Mouse (Mus musculus) liver, embryonic 15.5 days (tissue): ENCODE data around the gene Zbtb7b. TPM values are rescaled to one million over a fixed set of nuclear protein-coding genes. Genes with fewer than 3 reads are reported as not detected.

Source experiments
- ATAC-seq: fragments of 200-750 bp; cut with Nextera tagmentation; 2 replicates; pipeline ENCODE4 v1.8.0; 2017; ENCODE audit warnings: moderate number of reproducible peaks, mild to moderate bottlenecking, moderate library complexity; ENCODE audit not compliant: insufficient read depth
- H3K27ac ChIP-seq: fragments of 300-500 bp; sonication (generic); replicated peaks from 2 replicates; pipeline ENCODE4 v1.5.1; 2015; ENCODE audit warnings: mild to moderate bottlenecking, inconsistent platforms
- H3K27me3 ChIP-seq: fragments of 300-500 bp; sonication (generic); 2 replicates; pipeline ENCODE4 v1.6.1; 2015; ENCODE audit warnings: mild to moderate bottlenecking, inconsistent platforms
- H3K36me3 ChIP-seq: fragments of 300-500 bp; sonication (generic); replicated peaks from 2 replicates; pipeline ENCODE4 v1.6.1; 2015; ENCODE audit warnings: moderate library complexity, mild to moderate bottlenecking, inconsistent platforms
- H3K4me1 ChIP-seq: fragments of 300-500 bp; sonication (generic); replicated peaks from 2 replicates; pipeline ENCODE4 v1.6.1; 2015; ENCODE audit warnings: inconsistent platforms
- H3K4me2 ChIP-seq: fragments of 300-500 bp; sonication (generic); 2 replicates; pipeline ENCODE4 v1.6.1; 2015; ENCODE audit warnings: moderate library complexity, mild to moderate bottlenecking, inconsistent platforms
- H3K4me3 ChIP-seq: fragments of 300-500 bp; sonication (generic); replicated peaks from 2 replicates; pipeline ENCODE4 v1.5.1; 2015; ENCODE audit warnings: mild to moderate bottlenecking, inconsistent platforms
- H3K9ac ChIP-seq: fragments of 300-500 bp; sonication (generic); 2 replicates; pipeline ENCODE4 v1.6.1; 2015; ENCODE audit warnings: moderate library complexity, mild to moderate bottlenecking, inconsistent platforms
- H3K9me3 ChIP-seq: fragments of 300-500 bp; sonication (generic); replicated peaks from 2 replicates; pipeline ENCODE4 v1.6.1; 2016; ENCODE audit warnings: inconsistent platforms
- WGBS: fragments of 180-500 bp; shearing (Covaris S2); methylation state at CpG from one replicate; pipeline ENCODE4 v1.1.7; 2015; ENCODE audit warnings: mixed read lengths; ENCODE audit not compliant: insufficient replicate concordance; 5-methylcytosine and 5-hydroxymethylcytosine counted together
- polyA plus RNA-seq: library from polyadenylated mRNA; unstranded; fragments of >200 nt; fragmentation: Nextera tagmentation; extraction: Ambion mirVana; gene quantifications from 2 replicates; pipeline ENCODE4 v1.2.1, GENCODE M21; 2015

Zbtb7b gene
- polyA plus RNA-seq, 1 experiment from 2014 or later = 2.3 TPM

DNA sequence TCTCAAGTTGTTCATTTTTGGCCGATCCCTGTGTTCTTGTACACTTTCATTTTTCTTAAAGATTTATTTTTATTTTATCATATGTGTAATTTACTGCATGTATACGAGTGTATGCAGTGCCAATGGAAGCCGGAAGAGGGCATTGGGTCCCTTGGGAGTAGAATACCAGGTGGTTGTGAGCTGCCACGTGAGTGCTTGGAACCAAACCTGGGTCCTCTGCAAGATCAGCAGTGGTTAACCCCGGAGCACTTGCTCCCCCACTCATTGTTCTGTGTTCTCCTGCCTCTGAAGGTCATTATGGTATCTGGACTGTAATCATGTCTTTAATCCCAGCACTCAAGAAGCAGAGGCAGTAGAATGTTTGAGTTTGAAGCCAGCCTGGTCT is 30.6 kb upstream of the Zbtb7b start:
- peaks cover 66% of the 10 kb centered on the region for H3K36me3 ChIP-seq
- H3K4me3 ChIP-seq = 0 out of 2 replicates have a peak overlapping the region, but pooled peaks have one; percentile 36
- no peak for ATAC-seq
- no peaks in the 10 kb centered on the region for H3K9me3 ChIP-seq
- no peaks in the 10 kb centered on the region for H3K27me3 ChIP-seq
- H3K4me1 ChIP-seq = peaks cover 80% of the 10 kb centered on the region
- peak overlapping the region; percentile 84 for H3K27ac ChIP-seq
- 66% methylated on average over 5 of the region's 5 CpGs for WGBS
- H3K4me2 ChIP-seq = peak overlapping the region; percentile 95
- H3K9ac ChIP-seq = no peak overlapping the region

DNA sequence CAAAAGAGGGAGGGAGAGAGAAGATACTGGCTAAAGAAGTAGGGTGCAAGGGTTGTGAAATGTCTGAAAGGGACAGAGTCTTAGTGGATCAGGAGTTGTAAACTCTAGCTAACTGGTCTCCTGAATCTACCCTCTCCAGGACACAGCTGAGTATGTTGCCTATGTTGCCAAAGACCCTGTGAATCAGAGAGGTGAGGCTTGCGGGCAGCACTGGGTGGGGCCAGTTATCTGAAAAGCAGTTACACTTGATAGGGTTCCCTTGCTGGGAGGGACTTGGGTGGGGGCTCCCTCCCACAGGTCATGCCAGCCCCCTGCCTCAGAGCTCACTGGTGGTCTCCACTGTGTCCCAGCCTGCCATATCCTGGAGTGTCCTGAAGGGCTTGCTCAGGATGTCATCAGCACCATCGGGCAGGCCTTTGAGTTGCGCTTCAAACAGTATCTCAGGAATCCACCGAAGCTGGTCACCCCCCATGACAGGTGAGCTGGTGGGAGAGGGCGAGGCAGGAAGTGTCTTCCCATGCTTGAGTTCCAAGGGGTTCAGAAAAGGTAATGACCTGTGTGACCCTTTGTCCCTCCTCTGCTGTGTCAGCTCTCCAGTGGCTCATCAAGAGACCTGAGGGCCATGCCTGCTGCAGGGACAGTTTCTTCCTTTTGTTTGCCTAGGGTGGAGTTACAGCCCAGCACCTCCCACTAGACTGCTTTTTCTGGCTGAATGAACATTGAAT is 30.0 kb upstream of the Zbtb7b start:
- H3K4me1 ChIP-seq = peaks cover 81% of the 10 kb centered on the region
- ATAC-seq = peak; percentile 36
- H3K4me3 ChIP-seq = peak overlapping the region; percentile 21
- WGBS = 48% methylated on average over 5 of the region's 5 CpGs
- H3K9ac ChIP-seq = peak overlapping the region; percentile 22; the same call in 1 of the 2 replicates
- H3K4me2 ChIP-seq = peak overlapping the region; percentile 95
- H3K27ac ChIP-seq = peak overlapping the region; percentile 84
- no peaks in the 10 kb centered on the region for H3K27me3 ChIP-seq
- H3K9me3 ChIP-seq = no peaks in the 10 kb centered on the region
- H3K36me3 ChIP-seq = peaks cover 66% of the 10 kb centered on the region

DNA sequence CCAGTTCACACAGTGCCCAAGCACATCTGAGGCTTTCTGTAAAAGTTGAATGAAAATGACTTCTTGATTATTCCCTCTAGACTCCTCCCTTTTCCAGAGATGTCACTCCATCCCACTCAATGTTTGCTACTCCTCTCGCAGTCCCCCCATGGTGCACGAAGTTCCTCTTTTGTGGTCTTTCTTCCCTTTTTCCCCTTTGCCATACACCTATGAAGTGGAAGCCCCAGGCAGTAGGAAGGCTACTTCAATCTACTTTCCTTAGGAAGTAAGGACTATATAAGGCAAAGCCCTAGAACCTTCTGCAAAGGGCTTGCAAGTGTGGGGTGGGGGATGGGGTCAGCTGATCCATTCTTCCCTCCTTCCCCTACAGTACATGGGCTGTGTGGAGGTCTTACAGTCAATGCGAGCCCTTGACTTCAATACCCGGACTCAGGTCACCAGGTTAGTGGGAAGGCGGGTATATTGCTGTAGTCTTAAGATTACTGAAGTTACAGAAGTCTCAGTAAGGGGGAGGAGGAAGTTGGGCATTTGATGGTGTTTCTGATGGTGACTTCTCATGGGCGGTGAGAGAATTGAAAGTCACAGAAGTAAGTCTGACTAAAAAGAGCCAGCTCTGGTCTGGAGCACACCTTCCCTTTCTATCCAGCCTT is 28.1 kb upstream of the Zbtb7b start:
- H3K4me1 ChIP-seq = peaks cover 87% of the 10 kb centered on the region
- H3K36me3 ChIP-seq = peaks cover 53% of the 10 kb centered on the region
- peak overlapping the region; percentile 72; the same call in 1 of the 2 replicates for H3K9ac ChIP-seq
- no peaks in the 10 kb centered on the region for H3K9me3 ChIP-seq
- WGBS = 45% methylated on average over 6 of the region's 6 CpGs
- peak overlapping the region; percentile 95 for H3K4me2 ChIP-seq
- H3K27me3 ChIP-seq = no peaks in the 10 kb centered on the region
- peak overlapping the region; percentile 63 for H3K4me3 ChIP-seq
- H3K27ac ChIP-seq = peak overlapping the region; percentile 84
- ATAC-seq = no peak

DNA sequence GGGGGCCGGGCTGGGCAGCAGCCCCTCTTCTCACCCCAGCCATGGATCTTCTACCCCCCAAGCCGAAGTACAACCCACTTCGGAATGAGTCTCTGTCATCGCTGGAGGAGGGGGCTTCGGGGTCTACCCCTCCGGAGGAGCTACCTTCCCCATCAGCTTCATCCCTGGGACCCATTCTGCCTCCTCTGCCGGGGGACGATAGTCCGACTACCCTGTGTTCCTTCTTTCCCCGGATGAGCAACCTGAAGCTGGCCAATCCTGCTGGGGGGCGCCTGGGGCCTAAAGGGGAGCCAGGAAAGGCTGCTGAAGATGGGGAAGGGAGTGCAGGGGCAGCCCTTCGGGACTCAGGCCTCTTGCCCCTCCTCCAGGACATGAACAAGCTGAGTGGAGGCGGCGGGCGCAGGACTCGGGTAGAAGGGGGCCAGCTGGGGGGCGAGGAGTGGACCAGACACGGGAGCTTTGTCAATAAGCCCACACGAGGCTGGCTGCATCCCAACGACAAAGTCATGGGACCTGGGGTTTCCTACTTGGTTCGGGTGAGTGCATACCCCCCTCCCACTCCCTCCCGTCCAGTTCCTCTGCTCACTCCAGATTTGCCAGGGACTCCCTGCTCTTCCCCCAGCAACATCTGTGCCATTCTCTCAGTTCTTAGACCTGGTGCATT is 27.4 kb upstream of the Zbtb7b start:
- peak overlapping the region; percentile 84 for H3K27ac ChIP-seq
- H3K4me1 ChIP-seq = peaks cover 84% of the 10 kb centered on the region
- H3K27me3 ChIP-seq = no peaks in the 10 kb centered on the region
- peak overlapping the region; percentile 72 for H3K9ac ChIP-seq
- WGBS = 28% methylated on average over 22 of the region's 22 CpGs
- peak overlapping the region; percentile 63 for H3K4me3 ChIP-seq
- ATAC-seq = no peak
- H3K9me3 ChIP-seq = no peaks in the 10 kb centered on the region
- H3K36me3 ChIP-seq = peaks cover 46% of the 10 kb centered on the region
- peak overlapping the region; percentile 95 for H3K4me2 ChIP-seq

DNA sequence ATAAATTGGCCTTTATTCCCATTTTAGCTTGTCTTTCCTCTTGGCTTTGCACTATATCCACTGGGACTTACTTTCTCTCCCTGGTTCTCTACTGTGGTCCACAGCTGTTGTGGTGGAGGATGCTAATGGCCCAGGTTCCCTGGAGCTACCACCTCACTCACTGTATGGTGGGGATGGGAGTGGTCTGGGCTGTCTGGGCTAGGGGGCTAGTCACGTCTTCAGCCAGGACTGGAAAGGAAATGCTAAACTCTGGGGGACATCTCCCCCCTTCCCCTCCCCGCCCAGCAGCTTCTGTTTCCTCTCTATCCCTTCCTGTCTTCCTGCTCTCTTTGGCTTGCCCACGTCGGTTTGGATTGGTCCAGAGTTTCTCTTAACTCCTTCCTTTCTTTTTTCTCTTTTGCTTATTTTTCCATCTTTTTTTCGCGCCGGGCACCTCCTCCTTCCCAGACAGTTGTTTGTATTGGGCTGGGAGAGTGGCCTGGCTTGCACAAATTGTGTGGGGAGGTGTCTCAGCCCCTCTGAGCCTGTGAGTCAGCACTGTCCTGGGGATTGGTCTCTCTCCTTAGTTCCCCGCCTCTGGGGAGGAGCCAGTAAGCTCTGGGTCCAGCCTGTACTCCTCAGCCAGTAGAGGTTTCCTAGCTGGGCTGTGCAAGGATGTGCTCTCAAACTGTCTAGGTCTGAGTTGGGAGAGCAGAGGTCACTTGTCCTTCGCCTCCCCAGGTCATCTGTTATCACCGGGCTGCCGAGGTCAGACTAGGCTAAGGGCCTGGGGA is 26.6 kb upstream of the Zbtb7b start:
- Histone ChIP-seq H3K9ac (peak overlapping the region; percentile 72), H3K36me3 (peaks cover 45% of the 10 kb centered on the region), H3K4me3 (peak overlapping the region; percentile 63), H3K27me3 (no peaks in the 10 kb centered on the region), H3K4me1 (peaks cover 84% of the 10 kb centered on the region), H3K4me2 (peak overlapping the region; percentile 95), H3K27ac (peak overlapping the region; percentile 98), H3K9me3 (no peaks in the 10 kb centered on the region)
- 9% methylated on average over 11 of the region's 11 CpGs for WGBS
- ATAC-seq = peak; percentile 68

DNA sequence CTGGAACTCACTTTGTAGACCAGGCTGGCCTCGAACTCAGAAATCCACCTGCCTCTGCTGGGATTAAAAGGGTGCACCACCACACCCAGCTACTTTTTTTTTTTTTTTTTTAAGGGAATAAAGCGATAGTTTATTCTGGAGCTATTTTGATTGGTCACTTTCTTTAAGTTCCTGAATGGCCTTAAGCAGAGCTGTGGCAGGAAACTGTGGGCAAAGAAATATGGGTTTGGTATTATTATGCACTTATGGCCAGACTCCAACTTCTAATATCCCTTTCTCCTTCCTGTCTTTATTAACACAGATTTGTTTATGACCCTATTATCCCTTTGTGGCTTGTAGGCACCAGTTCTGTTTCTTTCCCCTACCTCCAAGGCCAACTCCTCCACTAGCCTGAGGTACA is 25.8 kb upstream of the Zbtb7b start:
- WGBS = 31% methylated on average over 2 of the region's 2 CpGs
- H3K4me1 ChIP-seq = peaks cover 78% of the 10 kb centered on the region
- peaks cover 45% of the 10 kb centered on the region for H3K36me3 ChIP-seq

DNA sequence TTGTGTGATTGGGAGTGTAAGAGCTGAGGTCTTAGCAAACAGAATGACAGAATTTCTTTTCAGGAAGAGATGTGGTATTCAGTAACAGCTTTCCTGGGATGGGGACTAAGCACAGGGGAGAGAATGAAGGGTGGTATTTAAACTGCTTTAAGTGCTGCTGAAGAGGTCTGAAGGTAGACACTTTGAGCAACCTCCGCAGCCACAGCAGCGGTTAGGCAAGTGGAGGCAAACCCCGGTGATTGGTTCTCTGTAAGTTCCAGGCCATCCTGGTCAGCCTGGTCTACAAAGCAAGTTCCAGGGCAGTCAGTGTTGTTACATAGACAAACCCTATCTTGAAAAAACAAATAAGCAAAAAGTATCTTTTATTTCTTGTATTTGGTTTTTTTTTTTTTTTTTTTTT is 25.4 kb upstream of the Zbtb7b start:
- H3K4me2 ChIP-seq = peak overlapping the region; percentile 95
- H3K27ac ChIP-seq = peak overlapping the region; percentile 98
- no peak for ATAC-seq
- H3K27me3 ChIP-seq = no peaks in the 10 kb centered on the region
- H3K9ac ChIP-seq = peak overlapping the region; percentile 81
- H3K36me3 ChIP-seq = peaks cover 45% of the 10 kb centered on the region
- H3K4me3 ChIP-seq = peak overlapping the region; percentile 85
- no peaks in the 10 kb centered on the region for H3K9me3 ChIP-seq
- WGBS = 21% methylated on average over 3 of the region's 3 CpGs
- H3K4me1 ChIP-seq = peaks cover 74% of the 10 kb centered on the region

More for the DNA sequence above, 25.8 kb upstream of the Zbtb7b start:
- Histone ChIP-seq H3K9me3 (no peaks in the 10 kb centered on the region), H3K9ac (peak overlapping the region; percentile 41), H3K27ac (peak overlapping the region; percentile 98), H3K27me3 (no peaks in the 10 kb centered on the region), H3K4me3 (peak overlapping the region; percentile 63), H3K4me2 (peak overlapping the region; percentile 95)
- no peak for ATAC-seq

DNA sequence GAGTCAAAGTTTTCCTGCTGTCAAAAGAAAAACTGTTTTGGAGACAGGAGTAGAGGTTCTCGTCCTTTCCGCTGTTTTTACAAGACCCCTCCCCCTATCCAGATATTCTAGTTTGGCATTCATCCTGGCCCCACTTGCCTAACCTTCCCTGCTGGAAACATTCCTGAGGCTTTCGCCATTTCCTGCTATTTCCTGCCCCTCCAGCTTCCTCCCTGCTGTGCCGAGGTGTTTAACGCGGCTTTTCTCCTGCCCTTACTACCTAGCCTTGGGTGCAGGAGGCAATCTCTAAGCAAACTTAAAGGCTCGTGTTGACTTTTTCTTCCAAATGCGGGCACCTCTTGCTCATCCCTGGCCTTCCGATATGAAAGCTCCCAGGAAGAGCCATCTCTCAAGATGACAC is 25.0 kb upstream of the Zbtb7b start:
- no peaks in the 10 kb centered on the region for H3K9me3 ChIP-seq
- ATAC-seq = no peak
- no peaks in the 10 kb centered on the region for H3K27me3 ChIP-seq
- peak overlapping the region; percentile 98 for H3K27ac ChIP-seq
- peak overlapping the region; percentile 85 for H3K4me3 ChIP-seq
- peak overlapping the region; percentile 95 for H3K4me2 ChIP-seq
- H3K36me3 ChIP-seq = peaks cover 45% of the 10 kb centered on the region
- peak overlapping the region; percentile 81 for H3K9ac ChIP-seq
- peaks cover 70% of the 10 kb centered on the region for H3K4me1 ChIP-seq
- WGBS = 7% methylated on average over 9 of the region's 9 CpGs

DNA sequence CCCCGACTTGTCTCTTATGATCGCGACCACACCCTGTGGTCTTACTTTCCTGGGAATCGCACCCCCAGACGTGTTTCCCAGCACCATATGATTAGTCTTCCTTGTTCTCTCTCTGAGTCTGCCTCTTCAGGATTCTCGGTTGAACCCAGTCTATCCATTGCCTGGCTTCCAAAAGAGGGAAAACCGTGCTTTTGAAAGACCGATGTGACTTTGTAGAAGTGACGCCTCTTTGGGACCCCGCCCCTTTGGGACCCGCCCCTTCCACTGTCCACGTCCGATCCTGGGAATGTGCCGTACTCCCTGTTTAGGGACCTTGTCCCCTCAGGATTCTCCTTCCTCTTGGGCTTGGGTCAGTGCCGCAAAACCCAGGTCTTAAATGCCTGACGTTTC is 24.3 kb upstream of the Zbtb7b start:
- Histone ChIP-seq H3K4me3 (peak overlapping the region; percentile 85), H3K9me3 (no peaks in the 10 kb centered on the region), H3K9ac (peak overlapping the region; percentile 81), H3K27me3 (no peaks in the 10 kb centered on the region), H3K4me2 (peak overlapping the region; percentile 95), H3K4me1 (peaks cover 63% of the 10 kb centered on the region), H3K36me3 (peaks cover 45% of the 10 kb centered on the region), H3K27ac (peak overlapping the region; percentile 98)
- WGBS = 0% methylated on average over 16 of the region's 16 CpGs
- ATAC-seq = peak; percentile 7; the same call in 1 of the 2 replicates

DNA sequence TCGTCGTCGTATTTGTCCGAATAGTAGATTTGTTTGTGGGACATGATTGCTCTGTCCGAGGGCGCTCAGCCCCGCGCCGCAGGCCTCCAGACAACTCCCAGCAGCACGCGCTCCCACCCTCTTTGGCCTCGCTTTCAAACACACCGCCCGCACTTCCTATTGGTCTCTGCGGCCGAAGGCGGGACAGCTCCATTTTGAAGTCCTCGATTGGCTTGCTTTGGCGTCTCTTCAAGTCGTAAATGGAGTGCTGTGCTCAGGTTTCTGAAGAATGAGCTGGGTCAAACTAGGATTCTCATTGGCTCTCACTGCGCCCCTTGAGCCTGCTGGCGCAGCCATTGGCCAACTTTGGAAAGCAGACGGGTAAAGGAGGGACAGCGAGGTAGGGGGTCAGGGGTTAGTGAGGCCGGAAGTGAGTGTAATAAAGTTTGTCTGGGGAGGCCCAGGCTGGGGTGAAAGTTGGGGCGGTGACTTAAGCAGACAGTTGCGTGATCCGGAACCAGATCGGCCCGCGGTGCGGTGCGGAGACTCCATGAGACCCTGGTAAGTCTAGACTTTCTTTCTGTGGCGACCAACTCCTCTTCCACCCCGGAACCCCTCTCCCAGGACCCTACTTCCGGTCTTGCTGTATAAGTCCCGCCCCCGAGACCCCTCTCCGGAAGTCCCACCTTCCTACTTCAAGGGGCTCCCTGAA is 23.7 kb upstream of the Zbtb7b start, which contains the start of the genes Cks1b and Shc1:
Gene Cks1b (minus strand): TSS at position 214 of the 691 bp plus-strand sequence.
Gene Shc1 (plus strand): TSS at position 274 of the 691 bp plus-strand sequence.
- peak; percentile 91 for ATAC-seq
- Histone ChIP-seq H3K4me2 (peak within 1 kb of the TSS; percentile 95), H3K9me3 (no peaks in the 10 kb centered on the region), H3K36me3 (peaks cover 44% of the 10 kb centered on the region), H3K4me3 (peak within 1 kb of the TSS; percentile 85), H3K27ac (peak within 1 kb of the TSS; percentile 98), H3K4me1 (peaks cover 57% of the 10 kb centered on the region), H3K27me3 (no peaks in the 10 kb centered on the region), H3K9ac (peak within 1 kb of the TSS; percentile 81)
- 0% methylated on average over 39 of the region's 39 CpGs for WGBS
